Mouse (Mus musculus) ovary, adult 18-20 months (tissue): ENCODE measurements around the gene Plod3.

Experiments
- DNase-seq: peaks from one replicate; pipeline ENCODE4 v3.0.0; 2022; ENCODE audit warnings: low spot score, mixed read lengths

Plod3 gene

DNA sequence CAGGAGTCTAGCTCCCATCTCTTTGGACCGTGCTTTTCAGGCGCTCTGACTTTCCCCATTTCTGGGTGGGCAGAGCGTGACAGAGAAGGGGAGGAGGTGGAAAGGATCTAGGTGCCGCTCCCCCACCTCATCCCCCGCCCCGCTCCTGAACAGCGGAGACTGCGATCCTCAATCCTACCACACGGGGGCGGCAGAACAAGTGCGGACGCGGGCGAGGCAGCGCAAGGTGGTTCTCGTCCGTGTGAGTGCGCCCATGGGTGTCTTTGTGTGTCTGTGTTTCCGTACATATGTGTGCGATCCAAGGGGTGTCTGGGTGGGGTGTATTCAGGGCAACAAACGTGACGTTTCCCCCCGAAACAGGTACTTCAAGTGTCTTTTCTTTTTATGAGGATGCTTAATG is 38.3 kb downstream of the Plod3 start:
- DNase-seq: no peak

- DNase-seq: no peak
Observed at GRCm38 (mm10) chr5:137026092-137026491, 39.3 kb downstream of the Plod3 start, which contains the start of gene Vgf. Gene Vgf, plus strand, starts transcription at chr5:137026392.

DNA sequence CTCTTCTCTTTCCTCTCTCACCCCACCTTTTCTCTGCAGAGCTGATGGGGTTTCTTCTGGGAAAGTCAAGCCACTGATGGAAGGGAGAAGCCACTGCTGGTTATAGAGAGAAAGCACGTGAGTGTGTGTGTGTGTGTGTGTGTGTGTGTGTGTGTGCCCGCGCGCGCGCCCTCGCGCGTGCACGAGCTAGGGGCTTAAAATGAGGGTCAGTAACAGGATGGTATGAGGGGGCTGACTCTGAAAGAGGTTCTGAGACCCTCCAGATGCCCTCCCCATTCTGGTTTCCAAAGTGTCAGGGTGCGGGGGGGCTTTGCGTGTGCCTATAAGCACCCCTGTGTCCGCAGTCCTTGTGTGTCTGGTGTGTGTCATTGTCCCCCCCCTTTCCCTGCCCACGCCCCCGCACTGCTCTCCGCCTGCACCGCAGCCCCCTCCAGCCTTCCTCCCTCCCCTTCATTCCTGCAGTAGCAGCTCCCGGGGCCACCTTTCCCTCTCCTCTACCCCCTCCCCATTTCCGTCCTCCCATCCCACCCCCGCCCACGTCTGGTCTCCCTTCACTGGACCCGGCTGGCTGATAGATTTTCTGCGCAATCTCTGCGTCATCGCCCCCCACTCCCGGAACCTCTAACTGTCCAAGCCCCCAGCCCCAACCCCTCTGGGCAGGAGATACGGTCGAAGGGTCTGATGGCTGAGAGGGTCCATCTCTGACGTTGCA is 41.9 kb downstream of the Plod3 start:
- no peak for DNase-seq

DNA sequence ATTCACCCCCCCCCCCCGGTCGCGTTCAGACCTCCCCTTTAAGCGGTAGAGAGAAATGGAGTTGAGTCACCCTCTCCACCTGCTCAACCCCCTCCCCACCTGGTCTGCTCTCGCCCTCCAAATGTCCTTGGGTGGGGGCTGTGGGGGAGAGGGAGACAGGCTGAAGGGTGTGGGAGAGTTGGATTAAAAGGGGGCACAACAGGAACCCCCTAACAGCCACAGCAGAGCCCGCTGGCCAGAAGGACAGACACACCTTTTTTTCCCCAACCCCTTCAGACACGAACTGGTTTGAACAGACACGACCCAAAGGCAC is 42.4 kb downstream of the Plod3 start:
- DNase-seq: no peak

- peak; percentile 83 for DNase-seq
Observed at GRCm38 (mm10) chr5:137029643-137030415, 43.0 kb downstream of the Plod3 start.

DNA sequence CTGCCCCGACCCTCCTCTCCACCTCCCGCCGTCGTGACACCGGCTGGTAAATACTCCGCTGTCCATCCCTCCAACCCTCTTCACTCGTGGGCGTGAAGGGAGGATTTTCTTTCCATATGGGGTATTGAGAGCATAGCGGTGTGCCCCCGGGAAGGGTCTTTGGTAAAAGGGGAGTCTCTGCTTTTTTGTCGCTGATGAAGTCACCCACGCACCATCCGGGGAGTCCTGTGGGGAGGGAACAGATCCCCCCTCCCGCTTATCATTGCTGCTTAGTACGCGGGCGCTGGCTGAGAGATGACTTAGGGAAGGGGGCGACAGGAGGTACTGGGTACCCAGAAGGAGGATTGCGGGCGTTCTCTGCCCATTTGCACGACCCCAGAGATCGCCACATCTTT is 43.6 kb downstream of the Plod3 start:
- no peak for DNase-seq

DNA sequence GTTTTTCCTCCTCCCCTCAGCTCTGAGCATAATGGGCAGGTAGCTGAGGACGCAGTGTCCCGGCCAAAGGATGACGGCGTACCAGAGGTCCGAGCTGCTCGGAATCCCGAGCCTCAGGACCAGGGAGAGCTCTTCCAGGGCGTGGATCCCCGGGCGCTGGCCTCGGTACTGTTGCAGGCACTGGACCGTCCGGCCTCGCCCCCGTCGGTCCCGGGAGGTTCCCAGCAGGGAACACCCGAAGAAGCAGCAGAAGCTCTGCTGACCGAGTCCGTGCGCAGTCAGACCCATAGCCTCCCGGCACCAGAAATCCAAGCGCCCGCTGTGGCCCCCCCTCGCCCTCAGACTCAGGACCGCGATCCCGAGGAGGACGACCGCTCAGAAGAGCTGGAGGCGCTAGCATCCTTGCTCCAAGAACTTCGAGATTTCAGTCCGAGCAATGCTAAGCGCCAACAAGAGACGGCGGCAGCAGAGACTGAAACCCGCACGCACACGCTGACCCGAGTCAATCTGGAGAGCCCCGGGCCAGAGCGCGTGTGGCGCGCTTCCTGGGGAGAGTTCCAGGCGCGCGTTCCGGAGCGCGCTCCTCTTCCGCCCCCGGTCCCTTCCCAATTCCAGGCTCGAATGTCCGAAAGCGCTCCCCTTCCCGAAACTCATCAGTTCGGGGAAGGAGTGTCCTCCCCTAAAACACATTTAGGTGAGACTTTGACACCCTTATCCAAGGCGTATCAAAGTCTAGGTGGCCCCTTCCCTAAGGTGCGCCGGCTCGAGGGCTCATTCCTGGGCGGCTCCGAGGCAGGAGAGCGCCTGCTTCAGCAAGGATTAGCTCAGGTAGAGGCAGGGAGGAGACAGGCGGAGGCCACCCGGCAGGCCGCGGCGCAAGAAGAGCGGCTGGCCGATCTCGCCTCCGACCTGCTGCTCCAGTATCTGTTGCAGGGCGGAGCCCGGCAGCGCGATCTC is 44.5 kb downstream of the Plod3 start:
- DNase-seq: no peak

- DNase-seq: no peak
Observed at GRCm38 (mm10) chr5:137032033-137032421, 45.2 kb downstream of the Plod3 start.

DNA sequence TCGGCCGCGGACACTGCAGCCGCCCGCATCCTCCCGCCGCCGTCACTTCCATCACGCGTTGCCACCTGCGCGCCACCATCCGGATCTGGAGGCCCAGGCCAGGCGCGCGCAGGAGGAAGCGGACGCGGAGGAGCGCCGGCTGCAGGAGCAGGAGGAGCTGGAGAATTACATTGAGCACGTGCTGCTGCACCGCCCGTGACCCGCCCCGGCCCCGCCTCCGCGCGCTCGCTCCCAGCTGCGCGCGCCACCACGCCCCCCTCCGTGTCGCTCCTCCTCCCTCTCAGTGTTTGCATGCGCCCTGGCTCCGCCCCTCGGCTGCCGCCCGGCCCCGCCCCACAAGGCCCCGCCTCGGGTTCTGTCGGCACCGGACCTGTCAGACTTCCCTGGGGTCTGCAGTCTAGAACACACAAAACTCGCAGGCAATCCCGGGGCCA is 45.8 kb downstream of the Plod3 start:
- peak; percentile 80 for DNase-seq

GRCm38 (mm10) chr5:137036211-137036610 is 49.4 kb downstream of the Plod3 start:
- no peak for DNase-seq

DNA sequence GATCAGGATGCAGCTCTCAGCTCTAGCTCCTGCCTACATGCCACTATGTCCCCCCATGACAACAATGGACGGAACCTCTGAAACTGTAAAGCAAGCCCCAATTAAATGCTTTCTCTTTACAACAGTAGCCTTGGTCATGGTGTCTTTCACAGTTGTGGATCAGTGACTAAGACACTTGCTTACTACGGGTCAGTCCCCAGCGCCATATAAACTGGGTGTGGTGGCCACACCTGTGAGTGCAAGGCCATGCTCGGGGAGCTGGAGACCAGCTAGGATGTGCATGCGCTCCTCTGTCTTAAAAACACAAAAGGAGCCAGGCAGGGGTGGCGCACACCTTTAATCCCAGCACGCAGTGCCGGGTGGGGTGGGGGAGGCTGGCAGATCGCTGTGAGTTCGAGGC is 52.6 kb downstream of the Plod3 start:
- no peak for DNase-seq

DNA sequence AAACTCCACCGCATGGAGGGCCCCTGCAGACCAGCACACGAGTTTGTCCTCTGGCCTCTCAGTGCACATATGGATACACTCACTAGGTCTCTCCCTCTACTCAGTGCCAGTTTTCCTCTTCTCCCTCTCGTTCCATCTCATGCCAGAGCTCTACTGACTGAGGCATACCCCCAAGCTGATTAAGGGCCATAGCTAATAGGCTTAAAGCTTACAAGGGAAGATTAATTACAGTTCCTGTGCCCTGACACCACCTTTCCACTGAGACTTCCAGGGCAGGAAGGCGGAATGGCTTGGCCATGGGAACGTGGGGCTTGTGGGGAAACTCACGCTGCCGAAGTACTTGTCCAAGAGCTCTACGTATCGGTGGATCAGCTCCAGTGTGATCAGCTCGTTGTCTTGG is 54.6 kb downstream of the Plod3 start:
- no peak for DNase-seq

GRCm38 (mm10) chr5:137043997-137044396 is 57.2 kb downstream of the Plod3 start:
- no peak for DNase-seq

GRCm38 (mm10) chr5:137045402-137046323 is 58.8 kb downstream of the Plod3 start, which contains the start of gene Ap1s1:
Gene Ap1s1, minus strand, starts transcription at chr5:137046135.
- DNase-seq: peak; percentile 95
